Mouse (Mus musculus): Measurements from ENCODE around the gene Pex11g. TPM values are rescaled to one million over a fixed set of nuclear protein-coding genes. Genes with fewer than 3 reads are reported as not detected.

Pex11g gene
- 3.1 and 3.2 TPM in 2 replicates for polyA plus RNA-seq (2015; fragmentation: Nextera tagmentation; extraction: Ambion mirVana)

DNA sequence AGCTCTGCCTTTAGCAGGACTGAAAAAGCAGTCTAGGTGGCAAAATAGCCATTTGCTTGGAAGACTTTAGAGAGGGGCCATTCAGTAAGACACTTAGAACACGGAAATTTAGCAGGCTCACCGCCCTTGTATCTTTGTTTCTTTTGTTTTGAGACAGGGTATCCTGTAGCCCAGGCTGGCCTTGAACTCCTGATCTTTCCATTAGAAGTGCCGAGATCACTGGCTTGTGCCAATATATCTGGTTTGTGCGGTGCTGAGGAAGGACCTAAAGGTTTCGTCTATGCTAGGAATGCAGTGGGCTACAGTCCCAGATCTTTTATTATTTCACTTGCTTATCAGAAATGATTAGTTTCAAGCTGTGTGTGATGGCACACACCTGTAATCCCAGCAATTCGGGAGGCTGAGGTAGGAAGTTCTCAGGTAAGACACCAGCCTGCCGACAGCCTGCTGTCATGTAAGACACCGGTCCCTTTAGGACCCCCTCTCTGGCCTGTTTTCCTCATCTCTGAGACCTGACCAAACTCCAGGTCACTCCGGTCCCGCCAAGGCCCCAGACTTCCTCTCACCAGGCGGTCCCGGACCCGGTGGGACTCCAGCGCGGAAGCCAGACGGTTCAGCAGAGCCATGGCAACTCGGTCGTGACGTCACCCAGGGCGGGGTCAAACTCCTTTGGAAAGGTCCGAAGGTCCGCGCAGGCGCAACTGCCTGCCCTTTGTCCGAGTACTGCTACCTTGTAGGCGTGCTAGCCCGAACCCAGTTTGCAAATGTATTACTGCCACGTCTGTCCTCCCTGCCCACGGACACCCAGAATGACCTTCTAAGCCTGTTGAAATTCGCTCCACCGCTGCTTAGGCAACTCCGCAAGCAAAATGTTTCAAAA lies at the start of gene Pex11g:
Pex11g (minus strand) TSS at position 675 of the 880 bp plus-strand sequence.
- ATAC-seq (ENCODE audit: low read depth) = peak; percentile 91
- H3K27me3 ChIP-seq = no peaks in the 10 kb centered on the region
- H3K27ac ChIP-seq (replicated peaks) = peak within 1 kb of the TSS; percentile 79
- H3K4me2 ChIP-seq = peak within 1 kb of the TSS; percentile 65
- H3K9ac ChIP-seq = peak within 1 kb of the TSS; percentile 75
- peaks cover 14% of the 10 kb centered on the region for H3K4me1 ChIP-seq (replicated peaks)
- 9% methylated on average over 32 of the region's 32 CpGs for WGBS
- no peaks in the 10 kb centered on the region for H3K36me3 ChIP-seq
- peak within 1 kb of the TSS; percentile 45 for H3K4me3 ChIP-seq
- no peaks in the 10 kb centered on the region for H3K9me3 ChIP-seq

DNA sequence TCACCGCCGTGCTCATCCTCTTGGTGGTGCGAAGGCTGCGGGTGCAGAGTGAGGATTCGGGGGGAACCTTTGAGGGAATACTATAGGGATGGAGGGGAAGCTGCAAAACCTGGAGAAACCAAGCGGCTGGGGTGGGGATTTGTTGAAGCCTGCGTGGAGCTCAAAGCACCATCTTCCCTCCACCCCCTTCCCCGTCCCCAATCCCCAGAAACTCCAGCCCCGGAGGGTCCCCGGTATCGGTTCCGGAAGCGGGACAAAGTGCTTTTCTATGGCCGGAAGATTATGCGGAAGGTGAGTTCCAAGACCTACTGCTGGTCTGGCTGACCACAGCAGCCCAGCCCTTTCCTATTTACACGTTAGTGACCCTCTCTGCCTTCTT lies 49.6 kb upstream of the Pex11g start:
- 7% methylated on average over 16 of the region's 16 CpGs for WGBS
- Histone ChIP-seq H3K4me1 (replicated peaks) (peaks cover 21% of the 10 kb centered on the region), H3K36me3 (peaks cover 34% of the 10 kb centered on the region), H3K4me2 (peak overlapping the region; percentile 99), H3K27me3 (no peaks in the 10 kb centered on the region), H3K4me3 (peak overlapping the region; percentile 66), H3K27ac (replicated peaks) (peak overlapping the region; percentile 82), H3K9me3 (no peaks in the 10 kb centered on the region), H3K9ac (peak overlapping the region; percentile 77)
- ATAC-seq (ENCODE audit: low read depth) = no peak

GRCm38 (mm10) chr8:3516450-3517116 lies 49.1 kb upstream of the Pex11g start:
- peaks cover 21% of the 10 kb centered on the region for H3K4me1 ChIP-seq (replicated peaks)
- peak overlapping the region; percentile 99 for H3K4me2 ChIP-seq
- H3K9me3 ChIP-seq = no peaks in the 10 kb centered on the region
- WGBS = 2% methylated on average over 36 of the region's 36 CpGs
- H3K36me3 ChIP-seq = peaks cover 34% of the 10 kb centered on the region
- H3K27ac ChIP-seq (replicated peaks) = peak overlapping the region; percentile 82
- no peaks in the 10 kb centered on the region for H3K27me3 ChIP-seq
- H3K4me3 ChIP-seq = peak overlapping the region; percentile 66
- ATAC-seq (ENCODE audit: low read depth) = peak; percentile 91
- peak overlapping the region; percentile 77 for H3K9ac ChIP-seq

GRCm38 (mm10) chr8:3515771-3516417 lies 48.4 kb upstream of the Pex11g start:
- peaks cover 35% of the 10 kb centered on the region for H3K36me3 ChIP-seq
- ATAC-seq (ENCODE audit: low read depth) = peak; percentile 51
- peak overlapping the region; percentile 77 for H3K9ac ChIP-seq
- peak overlapping the region; percentile 82 for H3K27ac ChIP-seq (replicated peaks)
- under 1% methylated on average over 25 of the region's 25 CpGs for WGBS
- H3K4me3 ChIP-seq = peak overlapping the region; percentile 66
- no peaks in the 10 kb centered on the region for H3K27me3 ChIP-seq
- H3K9me3 ChIP-seq = no peaks in the 10 kb centered on the region
- H3K4me2 ChIP-seq = peak overlapping the region; percentile 99
- peaks cover 21% of the 10 kb centered on the region for H3K4me1 ChIP-seq (replicated peaks)

DNA sequence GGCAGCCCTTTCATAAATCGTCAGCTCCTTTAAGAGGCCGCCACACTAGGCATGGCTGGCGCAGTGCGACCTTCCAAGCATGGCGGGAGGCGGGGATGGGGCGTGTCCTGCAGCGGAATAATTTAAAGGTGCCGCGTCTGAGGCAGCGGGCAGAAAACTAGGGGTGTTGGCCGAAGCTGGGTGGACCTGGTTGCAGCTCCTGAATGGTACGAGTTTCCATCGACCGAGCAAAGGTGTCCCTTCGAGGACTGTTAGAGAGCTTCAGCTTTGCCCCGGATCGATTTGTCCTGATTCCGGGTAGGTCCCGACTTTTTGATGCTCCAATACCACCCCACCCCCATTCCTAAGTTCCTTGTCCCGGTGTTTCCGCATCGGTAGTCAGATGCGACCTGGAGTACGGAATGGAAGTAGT lies 47.8 kb upstream of the Pex11g start, which contains the start of gene Pnpla6:
Pnpla6 (plus strand) TSS at position 125 of the 412 bp plus-strand sequence.
- H3K9ac ChIP-seq = peak within 1 kb of the TSS; percentile 77
- H3K4me1 ChIP-seq (replicated peaks) = peaks cover 21% of the 10 kb centered on the region
- peak within 1 kb of the TSS; percentile 99 for H3K4me2 ChIP-seq
- ATAC-seq (ENCODE audit: low read depth) = peak; percentile 74
- under 1% methylated on average over 25 of the region's 25 CpGs for WGBS
- peak within 1 kb of the TSS; percentile 82 for H3K27ac ChIP-seq (replicated peaks)
- no peaks in the 10 kb centered on the region for H3K27me3 ChIP-seq
- H3K9me3 ChIP-seq = no peaks in the 10 kb centered on the region
- peak within 1 kb of the TSS; percentile 66 for H3K4me3 ChIP-seq
- H3K36me3 ChIP-seq = peaks cover 41% of the 10 kb centered on the region

DNA sequence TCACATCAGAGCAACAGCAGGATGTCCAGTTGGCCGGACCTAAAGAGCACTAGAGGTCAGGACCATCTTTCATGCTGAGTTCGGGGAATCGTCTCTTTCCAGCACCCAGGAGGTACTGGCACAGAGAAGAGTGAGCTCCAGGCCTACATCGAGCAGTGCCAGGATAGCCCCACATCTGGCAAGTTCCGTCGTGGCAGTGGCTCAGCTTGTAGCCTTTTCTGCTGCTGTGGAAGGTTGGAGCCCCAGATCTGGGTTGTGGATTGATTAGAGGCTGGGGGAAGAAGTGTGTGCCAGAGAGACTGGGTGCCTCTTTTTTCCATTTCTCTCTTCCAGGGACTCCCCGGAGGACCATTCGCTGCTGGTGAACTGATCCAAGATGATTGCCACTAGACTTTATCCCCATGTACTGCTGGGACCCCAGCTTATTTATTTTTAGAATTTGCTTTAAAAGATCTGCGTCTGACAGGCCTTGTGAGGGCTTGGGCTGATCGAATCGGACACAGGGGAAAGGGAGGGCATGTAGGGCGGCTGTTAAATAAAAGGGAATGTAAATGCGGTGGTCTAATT lies 47.3 kb upstream of the Pex11g start:
- Histone ChIP-seq H3K4me3 (peak overlapping the region; percentile 66), H3K4me1 (replicated peaks) (peaks cover 21% of the 10 kb centered on the region), H3K36me3 (peaks cover 46% of the 10 kb centered on the region), H3K9me3 (no peaks in the 10 kb centered on the region), H3K27ac (replicated peaks) (peak overlapping the region; percentile 82), H3K27me3 (no peaks in the 10 kb centered on the region), H3K4me2 (peak overlapping the region; percentile 99), H3K9ac (peak overlapping the region; percentile 77)
- ATAC-seq (ENCODE audit: low read depth) = no peak
- WGBS = 29% methylated on average over 13 of the region's 13 CpGs

DNA sequence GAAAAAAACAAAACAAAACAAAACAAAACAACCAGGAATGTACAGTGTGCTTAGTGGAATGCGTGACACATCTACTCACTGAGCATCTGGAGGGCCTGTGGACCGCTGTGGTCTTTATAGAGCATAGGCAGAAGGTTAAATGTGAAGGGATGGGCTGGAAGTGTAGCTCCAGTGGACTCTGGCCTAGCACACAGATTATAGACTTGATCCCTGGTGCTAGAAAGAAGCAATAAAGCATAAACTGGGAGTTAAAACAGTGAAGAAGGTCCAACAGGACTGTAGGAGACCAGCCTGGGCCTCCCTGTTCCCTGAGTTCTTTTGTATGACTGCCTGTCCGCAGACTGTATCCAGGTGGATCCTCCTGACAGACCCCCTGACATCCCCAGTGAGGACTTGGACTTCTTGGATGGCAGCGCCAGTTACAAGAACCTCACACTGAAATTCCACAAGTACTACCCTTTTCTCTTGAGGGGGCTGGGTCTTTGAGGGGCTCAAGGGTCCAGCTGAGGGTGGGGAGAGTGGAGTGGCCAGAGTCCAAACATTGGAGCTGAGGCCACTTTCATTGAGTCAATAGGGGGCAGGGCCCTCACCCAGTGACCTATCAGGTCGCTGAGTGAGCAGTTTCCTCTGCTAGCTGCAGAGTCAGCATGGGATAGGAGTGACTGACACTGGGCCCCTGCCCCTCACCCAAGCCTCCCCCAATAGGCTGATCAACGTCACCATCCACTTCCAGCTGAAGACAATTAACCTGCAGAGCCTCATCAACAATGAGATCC lies 40.7 kb upstream of the Pex11g start:
- H3K27ac ChIP-seq (replicated peaks) = no peak overlapping the region
- no peak overlapping the region for H3K4me2 ChIP-seq
- H3K4me3 ChIP-seq = no peak overlapping the region
- 91% methylated on average over 6 of the region's 6 CpGs for WGBS
- H3K4me1 ChIP-seq (replicated peaks) = no peaks in the 10 kb centered on the region
- no peak for ATAC-seq (ENCODE audit: low read depth)
- H3K27me3 ChIP-seq = no peaks in the 10 kb centered on the region
- peaks cover 83% of the 10 kb centered on the region for H3K36me3 ChIP-seq
- H3K9me3 ChIP-seq = no peaks in the 10 kb centered on the region
- H3K9ac ChIP-seq = no peak overlapping the region

GRCm38 (mm10) chr8:3502217-3502616 lies 34.7 kb upstream of the Pex11g start:
- WGBS = 76% methylated on average over 4 of the region's 4 CpGs
- H3K9ac ChIP-seq = peak overlapping the region; percentile 22; the same call in 1 of the 2 replicates

GRCm38 (mm10) chr8:3500235-3501090 lies 33.0 kb upstream of the Pex11g start, which contains the start of gene Mcoln1:
Mcoln1 (plus strand) TSS chr8:3500457.
- H3K4me3 ChIP-seq = peak within 1 kb of the TSS; percentile 83
- peak within 1 kb of the TSS; percentile 89 for H3K4me2 ChIP-seq
- H3K27me3 ChIP-seq = no peaks in the 10 kb centered on the region
- H3K9ac ChIP-seq = peak within 1 kb of the TSS; percentile 91
- WGBS = under 1% methylated on average over 70 of the region's 70 CpGs
- H3K9me3 ChIP-seq = peaks cover 7% of the 10 kb centered on the region; the same call in 1 of the 2 replicates
- peak; percentile 90 for ATAC-seq (ENCODE audit: low read depth)
- H3K4me1 ChIP-seq (replicated peaks) = peaks cover 50% of the 10 kb centered on the region
- peak within 1 kb of the TSS; percentile 85 for H3K27ac ChIP-seq (replicated peaks)
- H3K36me3 ChIP-seq = peaks cover 31% of the 10 kb centered on the region

More at GRCm38 (mm10) chr8:3502217-3502616, 34.7 kb upstream of the Pex11g start:
- Histone ChIP-seq H3K4me3 (no peak overlapping the region), H3K4me1 (replicated peaks) (peaks cover 39% of the 10 kb centered on the region), H3K27me3 (no peaks in the 10 kb centered on the region), H3K36me3 (peaks cover 30% of the 10 kb centered on the region), H3K27ac (replicated peaks) (no peak overlapping the region), H3K4me2 (no peak overlapping the region), H3K9me3 (no peaks in the 10 kb centered on the region)
- ATAC-seq (ENCODE audit: low read depth) = no peak

GRCm38 (mm10) chr8:3499751-3500150 lies 32.3 kb upstream of the Pex11g start:
- peak; percentile 30 for ATAC-seq (ENCODE audit: low read depth)
- peaks cover 7% of the 10 kb centered on the region; the same call in 1 of the 2 replicates for H3K9me3 ChIP-seq
- H3K9ac ChIP-seq = peak overlapping the region; percentile 72
- no peaks in the 10 kb centered on the region for H3K27me3 ChIP-seq
- H3K4me2 ChIP-seq = peak overlapping the region; percentile 89
- peak overlapping the region; percentile 83 for H3K4me3 ChIP-seq
- H3K4me1 ChIP-seq (replicated peaks) = peaks cover 51% of the 10 kb centered on the region
- H3K36me3 ChIP-seq = peaks cover 36% of the 10 kb centered on the region
- H3K27ac ChIP-seq (replicated peaks) = peak overlapping the region; percentile 85
- WGBS = 6% methylated on average over 8 of the region's 8 CpGs

Measured in neural tube, embryonic 13.5 days (tissue).